Mouse (Mus musculus) forebrain, embryonic 13.5 days (tissue): ENCODE measurements around the gene Sardh. TPM values are rescaled to one million over a fixed set of nuclear protein-coding genes. Genes with fewer than 3 reads are reported as not detected.

Source experiments
- ATAC-seq: fragments of 200-750 bp; cut with Nextera tagmentation; 2 replicates; pipeline ENCODE4 v1.8.0; 2017
- H3K27ac ChIP-seq: fragments of 300-500 bp; sonication (generic); 2 replicates; pipeline ENCODE4 v1.5.1; 2015; ENCODE audit warnings: inconsistent platforms, mild to moderate bottlenecking, moderate library complexity
- H3K27me3 ChIP-seq: fragments of 300-500 bp; sonication (generic); 2 replicates; pipeline ENCODE4 v1.6.1; 2015; ENCODE audit warnings: mild to moderate bottlenecking, inconsistent platforms
- H3K36me3 ChIP-seq: fragments of 300-500 bp; sonication (generic); 2 replicates; pipeline ENCODE4 v1.6.1; 2015; ENCODE audit warnings: mild to moderate bottlenecking, inconsistent platforms; ENCODE audit not compliant: poor library complexity, severe bottlenecking
- H3K4me1 ChIP-seq: fragments of 300-500 bp; sonication (generic); 2 replicates; pipeline ENCODE4 v1.6.1; 2015; ENCODE audit warnings: inconsistent platforms
- H3K4me2 ChIP-seq: fragments of 300-500 bp; sonication (generic); 2 replicates; pipeline ENCODE4 v1.6.1; 2015; ENCODE audit warnings: inconsistent platforms, mild to moderate bottlenecking, moderate library complexity
- H3K4me3 ChIP-seq: fragments of 300-500 bp; sonication (generic); 2 replicates; pipeline ENCODE4 v1.5.1; 2015; ENCODE audit warnings: mild to moderate bottlenecking, inconsistent platforms
- H3K9ac ChIP-seq: fragments of 300-500 bp; sonication (generic); 2 replicates; pipeline ENCODE4 v1.6.1; 2015; ENCODE audit warnings: mild to moderate bottlenecking, inconsistent platforms
- H3K9me3 ChIP-seq: fragments of 300-500 bp; sonication (generic); replicated peaks from 2 replicates; pipeline ENCODE4 v1.6.1; 2016; ENCODE audit warnings: inconsistent platforms
- WGBS: fragments of 180-500 bp; shearing (Covaris S2); methylation state at CpG from one replicate; pipeline ENCODE4 v1.1.7; 2015; 5-methylcytosine and 5-hydroxymethylcytosine counted together
- polyA plus RNA-seq: library from polyadenylated mRNA; unstranded; fragments of >200 nt; fragmentation: Nextera tagmentation; extraction: Ambion mirVana; gene quantifications from 2 replicates; pipeline ENCODE4 v1.2.1, GENCODE M21; 2015

The Sardh gene
- polyA plus RNA-seq = 2.1 and 2.4 TPM in 2 replicates

GRCm38 (mm10) chr2:27248211-27248610 is at the start of gene Sardh:
TSS of gene Sardh (minus strand) at chr2:27248337.
- no peak within 1 kb of the TSS for H3K4me2 ChIP-seq
- no peak within 1 kb of the TSS for H3K4me3 ChIP-seq
- no peaks in the 10 kb centered on the region for H3K9me3 ChIP-seq
- no peaks in the 10 kb centered on the region for H3K36me3 ChIP-seq
- H3K27ac ChIP-seq = no peak within 1 kb of the TSS
- H3K4me1 ChIP-seq = peaks cover 7% of the 10 kb centered on the region
- no peak within 1 kb of the TSS for H3K9ac ChIP-seq
- WGBS = 79% methylated on average over 2 of the region's 2 CpGs
- no peaks in the 10 kb centered on the region for H3K27me3 ChIP-seq
- no peak for ATAC-seq

- Histone ChIP-seq H3K4me3 (no peak overlapping the region), H3K9me3 (no peaks in the 10 kb centered on the region), H3K27me3 (no peaks in the 10 kb centered on the region), H3K9ac (no peak overlapping the region), H3K4me2 (no peak overlapping the region), H3K36me3 (peaks cover 27% of the 10 kb centered on the region), H3K4me1 (peaks cover 20% of the 10 kb centered on the region), H3K27ac (no peak overlapping the region)
- WGBS = 78% methylated on average over 9 of the region's 9 CpGs
- ATAC-seq = no peak
These were observed 48.7 kb upstream of the Sardh start for GRCm38 (mm10) chr2:27296656-27297406.

GRCm38 (mm10) chr2:27294777-27295176 is 46.6 kb upstream of the Sardh start:
- 96% methylated on average over 3 of the region's 3 CpGs for WGBS
- Histone ChIP-seq H3K36me3 (peaks cover 47% of the 10 kb centered on the region), H3K27me3 (no peaks in the 10 kb centered on the region), H3K9me3 (no peaks in the 10 kb centered on the region), H3K4me3 (no peak overlapping the region), H3K4me1 (0 out of 2 replicates have a peak, but pooled peaks cover 5% of the 10 kb centered on the region), H3K27ac (no peak overlapping the region), H3K9ac (no peak overlapping the region), H3K4me2 (no peak overlapping the region)
- no peak for ATAC-seq

GRCm38 (mm10) chr2:27289019-27289418 is 40.9 kb upstream of the Sardh start:
- Histone ChIP-seq H3K4me1 (peaks cover 12% of the 10 kb centered on the region; the same call in 1 of the 2 replicates), H3K9me3 (no peaks in the 10 kb centered on the region), H3K27ac (peak overlapping the region; percentile 62), H3K27me3 (no peaks in the 10 kb centered on the region), H3K4me2 (no peak overlapping the region), H3K9ac (0 out of 2 replicates have a peak overlapping the region, but pooled peaks have one; percentile 10), H3K36me3 (peaks cover 51% of the 10 kb centered on the region), H3K4me3 (no peak overlapping the region)
- 17% methylated on average over 3 of the region's 3 CpGs for WGBS
- peak; percentile 77 for ATAC-seq

- no peak for ATAC-seq
- no peaks in the 10 kb centered on the region for H3K9me3 ChIP-seq
- no peak overlapping the region for H3K27ac ChIP-seq
- H3K27me3 ChIP-seq = no peaks in the 10 kb centered on the region
- peaks cover 7% of the 10 kb centered on the region; the same call in 1 of the 2 replicates for H3K4me1 ChIP-seq
- no peak overlapping the region for H3K4me3 ChIP-seq
- WGBS = 86% methylated on average over 7 of the region's 7 CpGs
- peaks cover 56% of the 10 kb centered on the region for H3K36me3 ChIP-seq
- H3K9ac ChIP-seq = no peak overlapping the region
- H3K4me2 ChIP-seq = no peak overlapping the region
These were observed 39.0 kb upstream of the Sardh start for GRCm38 (mm10) chr2:27286971-27287710.

GRCm38 (mm10) chr2:27284441-27284840 is 36.3 kb upstream of the Sardh start:
- no peaks in the 10 kb centered on the region for H3K27me3 ChIP-seq
- WGBS = 75% methylated on average over 7 of the region's 7 CpGs
- no peak overlapping the region for H3K4me2 ChIP-seq
- no peak overlapping the region for H3K27ac ChIP-seq
- peaks cover 45% of the 10 kb centered on the region for H3K36me3 ChIP-seq
- no peak overlapping the region for H3K4me3 ChIP-seq
- H3K9ac ChIP-seq = no peak overlapping the region
- no peaks in the 10 kb centered on the region for H3K9me3 ChIP-seq
- H3K4me1 ChIP-seq = peaks cover 4% of the 10 kb centered on the region; the same call in 1 of the 2 replicates
- no peak for ATAC-seq

GRCm38 (mm10) chr2:27281771-27282170 is 33.6 kb upstream of the Sardh start:
- Histone ChIP-seq H3K9me3 (no peaks in the 10 kb centered on the region), H3K9ac (no peak overlapping the region), H3K4me2 (no peak overlapping the region), H3K4me3 (no peak overlapping the region), H3K4me1 (no peaks in the 10 kb centered on the region), H3K27me3 (no peaks in the 10 kb centered on the region), H3K36me3 (peaks cover 53% of the 10 kb centered on the region), H3K27ac (no peak overlapping the region)
- WGBS = 89% methylated on average over 9 of the region's 9 CpGs
- no peak for ATAC-seq

GRCm38 (mm10) chr2:27280920-27281611 is 32.9 kb upstream of the Sardh start:
- peak; percentile 67; the same call in 1 of the 2 replicates for ATAC-seq
- no peaks in the 10 kb centered on the region for H3K4me1 ChIP-seq
- WGBS = 72% methylated on average over 13 of the region's 13 CpGs
- no peak overlapping the region for H3K27ac ChIP-seq
- H3K4me2 ChIP-seq = no peak overlapping the region
- no peaks in the 10 kb centered on the region for H3K27me3 ChIP-seq
- no peaks in the 10 kb centered on the region for H3K9me3 ChIP-seq
- H3K4me3 ChIP-seq = no peak overlapping the region
- H3K36me3 ChIP-seq = peaks cover 58% of the 10 kb centered on the region
- H3K9ac ChIP-seq = no peak overlapping the region

GRCm38 (mm10) chr2:27278859-27279258 is 30.7 kb upstream of the Sardh start:
- peaks cover 69% of the 10 kb centered on the region for H3K36me3 ChIP-seq

GRCm38 (mm10) chr2:27268325-27268724 is 20.2 kb upstream of the Sardh start:
- H3K4me2 ChIP-seq = no peak overlapping the region
- no peak for ATAC-seq
- no peaks in the 10 kb centered on the region for H3K27me3 ChIP-seq
- WGBS = 90% methylated on average over 2 of the region's 2 CpGs
- no peak overlapping the region for H3K4me3 ChIP-seq
- H3K9ac ChIP-seq = no peak overlapping the region
- peaks cover 83% of the 10 kb centered on the region for H3K36me3 ChIP-seq
- H3K4me1 ChIP-seq = no peaks in the 10 kb centered on the region
- H3K9me3 ChIP-seq = no peaks in the 10 kb centered on the region
- no peak overlapping the region for H3K27ac ChIP-seq

More at GRCm38 (mm10) chr2:27278859-27279258, 30.7 kb upstream of the Sardh start:
- Histone ChIP-seq H3K9ac (no peak overlapping the region), H3K4me3 (no peak overlapping the region), H3K4me1 (no peaks in the 10 kb centered on the region), H3K4me2 (no peak overlapping the region), H3K27me3 (no peaks in the 10 kb centered on the region), H3K9me3 (peaks cover 8% of the 10 kb centered on the region; the same call in 1 of the 2 replicates), H3K27ac (no peak overlapping the region)
- 92% methylated on average over 7 of the region's 7 CpGs for WGBS
- ATAC-seq = no peak

GRCm38 (mm10) chr2:27265819-27266218 is 17.7 kb upstream of the Sardh start:
- 95% methylated on average over 3 of the region's 3 CpGs for WGBS
- Histone ChIP-seq H3K4me1 (no peaks in the 10 kb centered on the region), H3K27ac (no peak overlapping the region), H3K9ac (no peak overlapping the region), H3K4me3 (no peak overlapping the region), H3K27me3 (no peaks in the 10 kb centered on the region), H3K9me3 (no peaks in the 10 kb centered on the region), H3K36me3 (peaks cover 86% of the 10 kb centered on the region), H3K4me2 (no peak overlapping the region)
- ATAC-seq = no peak

GRCm38 (mm10) chr2:27262984-27263383 is 14.8 kb upstream of the Sardh start:
- Histone ChIP-seq H3K9me3 (no peaks in the 10 kb centered on the region), H3K9ac (no peak overlapping the region), H3K4me1 (no peaks in the 10 kb centered on the region), H3K4me2 (no peak overlapping the region), H3K4me3 (no peak overlapping the region), H3K27me3 (no peaks in the 10 kb centered on the region), H3K27ac (no peak overlapping the region), H3K36me3 (peaks cover 60% of the 10 kb centered on the region)
- WGBS = 98% methylated on average over 4 of the region's 4 CpGs
- ATAC-seq = no peak
